Mouse (Mus musculus) spleen, embryonic (tissue): Measurements from ENCODE around the gene Krtap5-1.
"Not testable (repeated sequence)": the region's sequence is repeated elsewhere in the genome, so short reads cannot be mapped to it uniquely, and the experiment has no call there.

Experiments
- CTCF ChIA-PET: fragments of 350-600 bp; sonication (Branson Sonifier 250); formaldehyde crosslinking; loops from one replicate; lab custom pipeline; 2022; lab: Charles Lee

Krtap5-1 gene

GRCm38 (mm10) chr7:142297018-142297417 is at the start of gene Krtap5-1:
Gene Krtap5-1 (minus strand): TSS chr7:142297118.
- CTCF ChIA-PET = not testable (repeated sequence)

DNA sequence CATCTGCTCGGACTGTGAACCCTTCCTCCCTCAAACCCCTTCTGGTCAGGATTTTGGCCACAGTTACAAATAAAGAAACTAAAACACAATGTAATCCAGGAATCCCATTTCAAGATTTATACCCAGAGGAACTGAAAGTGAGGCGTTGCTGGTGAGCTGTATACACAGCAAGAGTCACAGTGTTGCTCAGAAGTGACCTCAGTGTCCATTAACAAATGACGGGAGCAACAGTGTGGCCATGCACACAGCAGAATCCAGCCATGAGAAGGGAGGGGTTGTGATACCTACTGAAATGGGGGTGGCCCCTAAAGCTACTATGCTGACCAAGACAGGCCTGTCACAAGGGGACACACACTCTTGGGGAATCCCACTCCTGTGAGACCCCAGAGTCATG is 45.3 kb upstream of the Krtap5-1 start:
- CTCF ChIA-PET = no interaction called here

DNA sequence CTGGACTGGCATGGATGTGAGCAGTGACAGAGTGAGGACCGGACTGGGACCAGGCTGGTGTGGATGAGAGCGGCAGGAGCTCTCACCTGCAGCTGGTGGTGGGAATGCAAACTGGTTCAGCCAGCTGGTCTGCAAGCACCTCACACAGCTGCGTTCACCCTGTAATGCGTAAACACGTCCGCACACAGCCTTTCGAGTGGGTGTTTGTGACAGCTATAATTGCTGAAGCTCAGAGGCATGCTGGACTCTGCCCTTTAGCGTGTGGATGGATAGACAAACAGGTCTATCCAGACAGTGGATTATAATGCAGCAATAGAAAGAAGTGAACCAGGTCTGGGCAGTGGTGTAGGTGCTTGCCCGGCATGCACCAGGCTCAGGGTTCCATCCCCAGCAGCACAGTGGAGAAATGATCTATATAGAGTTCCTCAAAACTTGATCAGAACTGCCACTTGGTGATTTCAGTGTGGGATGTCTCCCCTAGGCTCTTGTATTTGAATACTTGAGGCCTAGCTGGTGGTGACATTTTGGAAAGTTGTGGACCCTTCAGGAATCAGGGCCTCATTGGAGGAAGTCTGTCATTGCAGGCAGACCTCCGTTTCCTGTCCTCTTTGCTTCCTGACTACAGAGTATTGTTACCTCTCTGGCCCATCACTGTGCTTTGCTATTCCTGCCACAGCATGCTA is 44.8 kb upstream of the Krtap5-1 start:
- CTCF ChIA-PET = no interaction called here

DNA sequence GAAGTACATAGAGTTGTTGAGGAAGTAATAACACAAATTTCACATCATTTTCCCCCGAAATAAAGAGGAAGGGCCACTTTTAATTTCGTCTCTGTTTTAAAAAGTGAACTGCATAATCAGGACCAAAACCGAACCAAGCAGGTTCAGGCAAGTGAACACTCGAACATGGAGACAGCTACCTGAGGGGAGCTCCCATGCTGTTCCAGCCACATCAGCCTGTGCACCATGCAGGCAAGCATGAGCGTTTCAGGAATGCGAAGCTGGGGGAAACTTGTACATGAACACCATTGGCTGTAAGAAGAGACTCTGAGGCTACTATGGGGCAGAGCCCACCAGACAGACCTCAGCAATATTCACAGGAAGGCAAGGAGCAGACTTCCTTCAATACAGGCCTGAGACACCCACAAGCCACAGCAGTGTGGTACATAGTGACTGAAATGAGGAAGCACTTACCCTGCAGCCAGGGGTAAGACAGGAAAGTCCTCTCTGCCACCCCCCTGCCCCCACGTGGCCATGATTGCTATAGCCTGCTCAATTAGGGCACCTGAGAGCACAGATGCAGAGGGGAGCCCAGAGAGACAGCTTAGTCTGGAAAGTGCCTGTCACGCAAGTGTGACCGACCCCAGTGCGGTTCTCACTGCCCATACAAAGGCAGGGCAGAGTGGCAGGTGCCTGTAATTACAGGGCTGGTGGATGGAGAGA is 43.5 kb upstream of the Krtap5-1 start:
- CTCF ChIA-PET = no interaction called here

DNA sequence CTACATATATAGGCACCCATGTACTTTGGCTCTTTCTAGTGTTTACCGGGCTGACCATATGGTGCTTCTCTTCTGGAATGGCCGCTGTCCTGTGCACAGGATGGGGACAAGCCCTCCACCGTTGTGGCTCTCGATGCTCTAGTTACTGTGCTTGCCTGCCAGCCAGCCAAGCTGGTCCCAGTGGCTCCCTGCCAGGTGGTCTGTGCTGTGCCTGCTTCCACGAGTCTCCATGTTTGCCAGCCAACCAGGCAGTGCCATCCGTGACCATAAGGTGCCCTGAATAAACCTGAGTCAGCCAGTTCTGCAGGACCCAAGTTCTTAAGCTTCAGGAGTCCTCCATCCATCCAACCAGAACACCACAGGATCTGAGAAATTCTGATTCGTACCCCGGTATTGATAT is 38.2 kb upstream of the Krtap5-1 start:
- CTCF ChIA-PET = interaction anchor here (1.1 to 2.3 kb wide), 4 partner anchors 74 to 105 kb away, joined by 3 to 8 read pairs (median 6); no protein-coding TSS in a partner anchor

- CTCF ChIA-PET = interaction anchor here (0.6 to 2.3 kb wide), 9 partner anchors 13 to 340 kb away, joined by 3 to 8 read pairs (median 4); no protein-coding TSS in a partner anchor
Observed at GRCm38 (mm10) chr7:142334246-142334645, 37.3 kb upstream of the Krtap5-1 start.

DNA sequence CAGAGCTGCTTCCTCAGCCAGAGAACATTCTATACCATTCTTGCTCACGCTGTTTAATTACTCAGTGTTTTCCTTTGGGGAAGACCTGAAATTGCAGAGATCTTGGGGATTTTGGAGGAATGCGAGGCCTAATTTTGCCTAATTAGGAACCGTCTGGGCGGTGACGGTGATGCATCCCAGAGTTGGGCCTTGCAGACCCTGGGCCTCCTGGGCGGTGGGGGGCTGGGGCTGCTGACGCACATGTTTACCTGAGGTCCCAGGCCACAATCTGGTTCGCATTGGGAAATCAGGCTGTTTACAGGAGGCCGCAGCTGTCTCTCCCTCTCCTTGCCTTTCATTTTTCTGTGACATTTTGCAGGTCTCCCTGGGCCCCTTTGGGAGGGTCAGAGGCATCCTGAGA is 35.8 kb upstream of the Krtap5-1 start:
- CTCF ChIA-PET = interaction anchor here (0.6 to 2.3 kb wide), 2 partner anchors 107 to 255 kb away, joined by 4 to 8 read pairs; no protein-coding TSS in a partner anchor

DNA sequence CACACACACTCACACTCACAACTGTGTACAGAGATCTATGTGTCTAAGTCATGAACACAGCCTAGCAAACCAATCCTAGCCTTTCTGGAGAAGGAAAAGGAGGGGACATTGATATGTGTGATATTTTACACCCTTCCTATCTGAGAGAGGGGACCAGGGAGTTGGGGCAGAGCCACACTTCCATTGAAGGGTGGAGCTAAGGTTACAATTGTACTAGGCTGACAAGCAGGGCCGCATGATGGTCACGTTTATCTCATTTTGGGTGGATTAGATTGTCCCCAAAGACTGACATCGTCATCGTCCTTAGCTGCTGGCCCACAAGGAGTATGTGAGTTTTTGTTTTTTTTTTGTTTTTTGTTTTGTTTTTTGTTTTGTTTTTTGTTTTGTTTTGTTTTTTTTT is 34.4 kb upstream of the Krtap5-1 start:
- CTCF ChIA-PET = interaction anchor here (0.6 to 0.7 kb wide), 2 partner anchors 43 to 167 kb away, joined by 3 to 5 read pairs; no protein-coding TSS in a partner anchor

DNA sequence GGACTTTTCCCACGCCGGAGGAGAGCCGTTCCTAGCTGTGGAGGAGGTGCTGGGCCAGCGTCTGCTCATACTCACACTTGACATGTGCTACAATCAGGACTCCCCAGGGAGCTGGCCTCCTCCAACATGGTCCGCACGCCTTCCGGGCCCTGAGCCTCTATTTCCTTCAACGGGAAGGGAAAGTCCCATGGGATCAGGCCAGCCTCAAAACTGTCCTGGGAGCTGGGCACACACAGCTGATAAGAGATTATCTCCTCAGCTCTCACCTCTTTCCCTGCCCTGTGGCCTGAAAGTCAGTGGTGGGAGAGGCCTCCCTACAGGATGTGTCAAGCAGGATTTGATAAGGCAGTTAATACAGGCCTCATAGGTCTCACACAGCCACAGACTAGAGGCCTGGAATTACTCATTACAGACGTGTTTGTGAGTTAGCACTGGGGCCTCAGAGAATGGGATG is 33.4 kb upstream of the Krtap5-1 start:
- CTCF ChIA-PET = interaction anchor here (0.7 kb wide), 1 partner anchor 105 kb away, joined by 3 read pairs; no protein-coding TSS in a partner anchor

DNA sequence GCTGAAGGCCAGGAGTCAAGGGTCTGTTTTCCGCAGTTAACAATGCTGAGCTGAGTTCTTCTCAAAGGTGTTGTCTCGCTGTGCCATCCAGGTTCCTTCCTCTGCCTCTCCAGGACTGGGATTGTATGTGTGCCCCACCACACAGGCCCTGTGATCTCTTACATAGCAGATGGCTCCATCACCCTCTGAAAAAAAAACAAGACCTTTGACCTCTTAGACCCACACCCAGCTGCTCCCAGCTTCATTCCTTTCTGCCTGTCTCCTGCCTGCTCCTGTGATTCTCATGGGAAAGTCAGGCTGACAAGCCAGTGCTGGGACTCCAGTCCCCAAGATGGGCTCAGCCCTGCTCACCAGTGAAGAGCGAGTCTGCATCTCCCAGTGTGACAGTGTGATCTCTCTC is 31.6 kb upstream of the Krtap5-1 start:
- CTCF ChIA-PET = interaction anchor here (0.8 kb wide), 1 partner anchor 206 kb away, joined by 13 read pairs; no protein-coding TSS in a partner anchor

DNA sequence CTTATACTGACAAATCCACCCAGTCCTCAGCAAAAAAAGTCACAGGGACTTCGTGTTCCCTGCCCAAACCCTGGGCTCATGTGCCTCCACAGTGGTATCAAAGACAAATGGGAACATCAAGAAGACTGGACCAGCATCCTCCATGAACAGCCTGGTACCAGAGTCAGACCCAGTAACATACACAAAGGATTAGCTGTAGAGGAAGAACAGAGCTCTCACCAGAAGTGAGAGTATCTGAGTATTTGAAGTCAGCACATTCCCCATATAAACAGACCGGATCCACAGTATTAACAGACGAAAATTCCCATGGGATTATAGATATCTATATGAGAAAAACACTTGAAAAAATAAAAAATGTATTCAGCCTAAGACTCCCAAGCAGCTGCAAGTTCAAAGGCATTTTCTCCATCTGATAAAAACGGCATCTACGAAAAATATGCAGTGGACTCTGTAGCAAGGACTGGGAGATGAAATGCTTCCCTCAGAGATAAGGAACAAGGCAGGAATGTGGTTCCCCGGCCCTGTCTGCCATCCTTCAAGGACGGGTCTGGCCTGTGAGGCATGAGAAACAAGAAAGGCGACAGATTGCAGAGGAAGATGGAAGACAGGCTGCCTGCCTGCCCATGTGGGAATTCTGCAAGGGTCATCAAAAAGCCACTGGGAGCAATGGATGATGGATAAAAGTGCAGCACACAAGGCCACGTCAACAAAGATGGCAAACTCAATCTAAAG is 30.0 kb upstream of the Krtap5-1 start:
- CTCF ChIA-PET = no interaction called here

GRCm38 (mm10) chr7:142323396-142324117 is 26.6 kb upstream of the Krtap5-1 start:
- CTCF ChIA-PET = no interaction called here

GRCm38 (mm10) chr7:142322641-142323040 is 25.7 kb upstream of the Krtap5-1 start:
- CTCF ChIA-PET = no interaction called here

GRCm38 (mm10) chr7:142321637-142322306 is 24.9 kb upstream of the Krtap5-1 start:
- CTCF ChIA-PET = not testable (repeated sequence)

GRCm38 (mm10) chr7:142320906-142321305 is 24.0 kb upstream of the Krtap5-1 start:
- CTCF ChIA-PET = interaction anchor here (0.7 kb wide), 1 partner anchor 14 kb away, joined by 4 read pairs; no protein-coding TSS in a partner anchor

GRCm38 (mm10) chr7:142319124-142319523 is 22.2 kb upstream of the Krtap5-1 start:
- CTCF ChIA-PET = no interaction called here

DNA sequence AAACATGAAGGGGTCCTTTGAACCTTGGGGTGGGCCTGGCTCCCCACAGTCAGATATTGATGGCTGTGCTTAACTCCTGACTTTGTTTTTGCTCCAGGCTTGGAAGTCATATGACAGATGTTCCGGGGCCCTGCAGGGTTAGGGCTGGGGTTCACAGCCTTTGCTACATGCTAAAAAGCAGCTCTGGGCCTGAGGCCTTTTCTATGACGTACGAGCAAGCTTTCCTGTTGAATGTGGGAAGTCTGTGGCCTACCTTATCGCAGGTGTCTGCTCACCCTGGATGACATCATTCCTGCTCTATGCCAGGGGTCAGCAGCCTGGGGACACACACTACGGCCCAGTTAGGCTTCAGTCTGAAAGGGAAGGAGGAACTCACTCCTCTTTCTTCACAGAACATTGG is 20.3 kb upstream of the Krtap5-1 start:
- CTCF ChIA-PET = interaction anchor here (0.6 to 0.9 kb wide), 2 partner anchors 13 to 263 kb away, joined by 3 read pairs; no protein-coding TSS in a partner anchor

DNA sequence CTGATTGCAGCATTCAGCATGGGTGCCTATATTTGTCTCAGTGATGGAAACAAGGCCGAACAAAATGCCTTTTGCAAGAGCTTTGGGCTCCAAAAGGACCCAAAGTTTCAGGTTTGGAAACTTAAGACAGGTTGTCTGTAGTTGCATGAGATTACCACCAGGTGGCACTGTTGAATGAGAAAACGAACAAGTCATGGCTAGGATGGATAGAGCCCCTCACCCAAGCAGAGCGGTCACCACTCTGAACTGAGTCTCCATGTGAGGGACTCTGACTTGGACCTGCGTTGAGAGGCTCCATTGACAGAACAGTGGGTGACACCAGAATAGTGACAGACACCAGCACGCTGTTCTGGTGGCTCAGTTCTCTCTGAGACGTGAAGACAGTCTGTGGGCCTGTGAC is 19.6 kb upstream of the Krtap5-1 start:
- CTCF ChIA-PET = interaction anchor here (0.9 kb wide), 1 partner anchor 263 kb away, joined by 3 read pairs; no protein-coding TSS in a partner anchor

DNA sequence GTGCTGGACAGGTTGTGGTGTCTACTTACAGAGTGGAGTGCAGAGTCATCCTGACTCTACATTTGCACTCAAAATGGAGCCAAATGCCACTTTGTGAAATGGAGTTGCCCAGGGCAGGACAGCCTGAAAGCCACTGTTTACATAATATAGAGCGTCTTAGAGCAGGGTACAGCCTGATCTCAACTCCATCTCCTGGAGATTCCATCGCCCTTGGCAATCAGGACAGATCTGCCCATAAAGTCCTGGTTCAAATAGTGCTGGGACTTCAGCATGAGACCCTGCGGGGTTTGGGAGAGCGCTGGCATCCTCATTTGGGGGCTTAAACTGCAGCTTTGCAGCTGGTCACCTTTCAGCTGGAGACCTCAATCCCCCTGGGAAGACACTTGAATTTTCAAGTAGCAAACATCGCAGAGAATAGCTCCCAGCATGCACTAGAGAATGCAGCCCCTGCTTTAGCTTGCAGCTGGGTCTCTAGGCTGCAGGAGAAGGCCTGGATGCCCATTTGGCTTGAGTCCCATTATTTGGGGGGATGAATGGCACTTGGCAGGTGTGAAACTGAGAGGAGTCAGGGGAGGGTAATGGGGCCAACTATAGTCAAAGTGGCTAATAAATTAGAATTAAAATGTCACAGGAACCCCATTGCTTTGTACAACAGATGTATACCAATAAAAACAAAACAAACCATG is 17.8 kb upstream of the Krtap5-1 start:
- CTCF ChIA-PET = no interaction called here

DNA sequence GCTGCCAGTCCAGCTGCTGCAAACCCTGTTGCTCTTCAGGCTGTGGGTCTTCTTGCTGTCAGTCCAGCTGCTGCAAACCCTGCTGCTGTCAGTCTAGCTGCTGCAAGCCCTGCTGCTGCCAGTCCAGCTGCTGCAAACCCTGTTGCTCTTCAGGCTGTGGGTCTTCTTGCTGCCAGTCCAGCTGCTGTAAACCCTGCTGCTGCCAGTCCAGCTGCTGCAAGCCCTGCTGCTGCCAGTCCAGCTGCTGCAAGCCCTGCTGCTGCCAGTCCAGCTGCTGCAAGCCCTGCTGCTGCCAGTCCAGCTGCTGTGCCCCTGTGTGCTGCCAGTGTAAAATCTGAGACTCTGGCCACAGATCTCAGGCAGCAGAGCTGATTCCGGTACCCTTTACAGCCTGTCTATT is 7.0 kb upstream of the Krtap5-1 start:
- CTCF ChIA-PET = interaction anchor here (0.6 kb wide), 1 partner anchor 11 kb away, joined by 3 read pairs; no protein-coding TSS in a partner anchor
